Mouse (Mus musculus): ENCODE data around the gene Zfp536. TPM values are rescaled to one million over a fixed set of nuclear protein-coding genes. Genes with fewer than 3 reads are reported as not detected.

Gene Zfp536
- total RNA-seq, 2 experiments from 2014 or later = 0.61 to 1.2 TPM

GRCm38 (mm10) chr7:37602871-37603524 lies 170.4 kb downstream of the Zfp536 start:
- no peak overlapping the region for H3K4me3 ChIP-seq
- no peak for DNase-seq
- intact Hi-C loops (cut with DNase I) = no loop called here
- TF ChIP-seq CTCF (IDR thresholded peaks at IDR 0.05) = no peak
- H3K27ac ChIP-seq = no peak overlapping the region

DNA sequence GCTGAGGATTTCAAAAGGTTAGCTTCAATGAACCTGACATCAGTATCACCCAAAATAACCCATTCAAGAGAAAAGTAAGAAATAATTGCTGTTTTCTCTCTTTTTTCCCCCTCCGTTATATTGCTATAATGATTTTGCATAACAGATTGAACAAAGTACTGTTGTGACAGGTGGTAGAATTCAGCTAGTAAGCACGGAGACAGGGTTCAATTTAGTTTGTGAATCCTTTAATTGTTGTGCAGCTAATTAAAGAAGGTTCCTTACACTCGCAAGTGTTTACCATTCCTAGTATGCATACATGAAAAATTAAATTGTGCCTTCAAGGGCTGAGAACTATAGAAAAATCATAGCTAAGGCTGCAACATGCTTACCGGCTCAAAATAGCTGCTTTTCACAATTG lies 173.1 kb downstream of the Zfp536 start:
- no peak overlapping the region for H3K27ac ChIP-seq
- no peak for DNase-seq
- no peak overlapping the region for H3K4me3 ChIP-seq
- intact Hi-C loops (cut with DNase I) = no loop called here
- TF ChIP-seq CTCF (IDR thresholded peaks at IDR 0.05) = no peak

DNA sequence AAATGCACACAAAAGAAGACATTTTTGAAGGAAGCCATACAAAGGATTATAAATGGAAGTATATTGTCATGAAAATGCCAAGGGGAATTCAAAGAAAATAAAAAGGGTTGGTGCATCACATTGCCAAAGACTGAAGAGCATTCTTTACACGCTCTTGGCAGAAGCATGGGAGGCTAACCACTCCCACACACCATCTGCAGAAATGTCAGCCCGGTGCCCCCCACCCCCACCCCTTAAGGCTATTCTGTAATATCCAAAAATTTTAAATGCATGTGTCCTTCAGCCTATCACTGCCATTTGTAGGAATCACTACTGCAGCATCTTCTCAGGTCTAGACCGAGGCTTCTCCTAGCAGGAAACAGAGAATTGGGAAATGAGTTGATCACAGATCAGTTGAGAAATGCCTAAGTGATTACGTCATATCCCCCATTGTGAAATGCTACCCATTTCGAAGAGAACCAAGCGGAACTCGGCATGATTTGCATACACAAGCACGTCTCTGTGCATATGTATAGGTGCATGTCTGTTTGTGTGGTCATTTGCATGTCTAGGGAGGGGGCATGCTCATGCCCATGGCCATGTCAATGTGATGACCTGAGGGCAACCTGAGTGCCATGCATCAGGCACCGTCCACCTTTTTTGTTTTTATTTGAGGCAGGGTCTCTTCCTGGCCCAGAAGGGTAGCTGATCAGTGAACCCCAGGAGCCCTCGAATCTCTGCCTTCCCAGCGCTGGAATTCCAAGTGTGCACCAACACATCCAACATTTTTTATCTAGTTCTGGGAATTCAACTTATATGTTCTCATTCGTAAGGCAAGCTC lies 179.0 kb downstream of the Zfp536 start:
- DNase-seq = no peak
- intact Hi-C loops (cut with DNase I) = no loop called here
- TF ChIP-seq CTCF (IDR thresholded peaks at IDR 0.05) = no peak

GRCm38 (mm10) chr7:37593566-37593965 lies 179.9 kb downstream of the Zfp536 start:
- DNase-seq = no peak
- intact Hi-C loops (cut with DNase I) = no loop called here
- H3K27ac ChIP-seq = no peak overlapping the region
- H3K4me3 ChIP-seq = no peak overlapping the region
- TF ChIP-seq CTCF (IDR thresholded peaks at IDR 0.05) = no peak

More for the DNA sequence above, 179.0 kb downstream of the Zfp536 start:
- H3K27ac ChIP-seq = no peak overlapping the region
- no peak overlapping the region for H3K4me3 ChIP-seq

DNA sequence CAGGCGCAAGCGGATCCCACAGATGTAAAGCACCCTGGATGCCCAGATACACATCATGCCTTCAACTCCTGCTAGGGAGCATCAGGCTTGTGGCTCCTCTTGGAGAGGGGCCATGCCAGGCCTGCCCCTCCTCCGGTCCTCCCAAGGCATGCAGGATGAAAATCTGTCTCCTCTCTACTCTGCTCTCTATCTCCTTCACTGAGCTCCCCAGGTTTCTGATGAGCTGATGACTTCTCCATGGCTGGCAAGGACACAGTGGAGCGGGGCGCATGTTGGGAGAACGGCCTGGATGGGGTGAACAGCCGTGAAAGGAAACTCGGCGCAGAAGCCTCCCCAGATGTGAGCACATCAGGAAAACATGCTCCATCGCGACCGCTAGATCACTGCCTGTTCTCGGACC lies 186.7 kb downstream of the Zfp536 start:
- intact Hi-C loops (cut with DNase I) = no loop called here
- no peak for TF ChIP-seq CTCF (IDR thresholded peaks at IDR 0.05)

GRCm38 (mm10) chr7:37581262-37581661 lies 192.2 kb downstream of the Zfp536 start:
- H3K27ac ChIP-seq = no peak overlapping the region
- no peak overlapping the region for H3K4me3 ChIP-seq
- DNase-seq = no peak
- intact Hi-C loops (cut with DNase I) = no loop called here
- no peak for TF ChIP-seq CTCF (IDR thresholded peaks at IDR 0.05)

More for the DNA sequence above, 186.7 kb downstream of the Zfp536 start:
- H3K27ac ChIP-seq = no peak overlapping the region
- H3K4me3 ChIP-seq = no peak overlapping the region
- no peak for DNase-seq

DNA sequence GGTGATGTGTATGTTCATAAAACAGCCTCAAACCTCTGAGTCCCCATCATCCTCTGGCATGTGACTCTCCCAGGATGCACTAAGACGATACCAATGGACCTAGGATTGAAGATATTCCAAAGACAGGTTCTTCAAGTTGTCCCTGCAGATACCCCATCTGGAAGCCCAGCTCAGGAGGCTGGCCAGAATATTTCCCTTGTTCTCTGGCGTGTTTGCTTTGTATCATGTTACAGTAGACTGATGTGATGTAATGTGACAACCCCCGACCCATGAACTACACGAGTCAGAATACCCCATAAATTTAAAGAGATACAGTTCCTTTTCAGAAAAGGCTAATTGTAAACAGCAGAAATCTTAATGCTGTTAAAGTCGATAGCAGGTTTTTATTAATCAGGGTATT lies 192.9 kb downstream of the Zfp536 start:
- intact Hi-C loops (cut with DNase I) = no loop called here
- TF ChIP-seq CTCF (IDR thresholded peaks at IDR 0.05) = no peak
- no peak for DNase-seq

GRCm38 (mm10) chr7:37572021-37572420 lies 201.4 kb downstream of the Zfp536 start:
- Histone ChIP-seq H3K4me3 (no peak overlapping the region), H3K27ac (no peak overlapping the region)
- no peak for TF ChIP-seq CTCF (IDR thresholded peaks at IDR 0.05)
- no peak for DNase-seq
- intact Hi-C loops (cut with DNase I) = no loop called here

More for the DNA sequence above, 192.9 kb downstream of the Zfp536 start:
- no peak overlapping the region for H3K27ac ChIP-seq
- H3K4me3 ChIP-seq = no peak overlapping the region

GRCm38 (mm10) chr7:37568811-37569500 lies 204.5 kb downstream of the Zfp536 start:
- no peak for DNase-seq
- H3K4me3 ChIP-seq = no peak overlapping the region
- H3K27ac ChIP-seq = no peak overlapping the region
- no peak for TF ChIP-seq CTCF (IDR thresholded peaks at IDR 0.05)
- intact Hi-C loops (cut with DNase I) = no loop called here

GRCm38 (mm10) chr7:37568041-37568440 lies 205.4 kb downstream of the Zfp536 start:
- no peak overlapping the region for H3K4me3 ChIP-seq
- no peak for DNase-seq
- intact Hi-C loops (cut with DNase I) = no loop called here
- no peak for TF ChIP-seq CTCF (IDR thresholded peaks at IDR 0.05)
- no peak overlapping the region for H3K27ac ChIP-seq

- intact Hi-C loops (cut with DNase I) = no loop called here
- Histone ChIP-seq H3K27ac (no peak overlapping the region; the same call in 1 of the 2 replicates), H3K4me3 (peak overlapping the region; percentile 43)
- TF ChIP-seq CTCF (IDR thresholded peaks at IDR 0.05) = no peak
- no peak for DNase-seq
These were observed 207.4 kb downstream of the Zfp536 start for GRCm38 (mm10) chr7:37566019-37566418.

GRCm38 (mm10) chr7:37565371-37565770 lies 208.1 kb downstream of the Zfp536 start:
- Histone ChIP-seq H3K4me3 (no peak overlapping the region), H3K27ac (peak overlapping the region; percentile 43; the same call in 1 of the 2 replicates)
- DNase-seq = no peak
- no peak for TF ChIP-seq CTCF (IDR thresholded peaks at IDR 0.05)
- intact Hi-C loops (cut with DNase I) = no loop called here

GRCm38 (mm10) chr7:37564644-37565043 lies 208.8 kb downstream of the Zfp536 start:
- intact Hi-C loops (cut with DNase I) = no loop called here
- Histone ChIP-seq H3K27ac (peak overlapping the region; percentile 43; the same call in 1 of the 2 replicates), H3K4me3 (peak overlapping the region; percentile 46)
- DNase-seq = no peak
- no peak for TF ChIP-seq CTCF (IDR thresholded peaks at IDR 0.05)
